Mouse (Mus musculus): ENCODE data around the gene Rarg. TPM values are rescaled to one million over a fixed set of nuclear protein-coding genes. Genes with fewer than 3 reads are reported as not detected.

The Rarg gene
- total RNA-seq, 2 experiments from 2014 or later = 1.5 to 5.2 TPM

- no peak for ATAC-seq (replicated peaks; ENCODE audit: low FRiP score, poor library complexity, severe bottlenecking)
Measured at GRCm38 (mm10) chr15:102258581-102259253, 1.4 kb upstream of the Rarg start.

- no peak for ATAC-seq (replicated peaks; ENCODE audit: low FRiP score, poor library complexity, severe bottlenecking)
Measured at GRCm38 (mm10) chr15:102258076-102258470, 756 bp upstream of the Rarg start.

GRCm38 (mm10) chr15:102256431-102257201 lies 701 bp downstream of the Rarg start:
- ATAC-seq (replicated peaks; ENCODE audit: low FRiP score, poor library complexity, severe bottlenecking) = no peak

GRCm38 (mm10) chr15:102255547-102256255 lies 1.6 kb downstream of the Rarg start:
- ATAC-seq (replicated peaks; ENCODE audit: low FRiP score, poor library complexity, severe bottlenecking) = no peak

- no peak for ATAC-seq (replicated peaks; ENCODE audit: low FRiP score, poor library complexity, severe bottlenecking)
Measured at GRCm38 (mm10) chr15:102250521-102250920, 6.8 kb downstream of the Rarg start.

GRCm38 (mm10) chr15:102249967-102250366 lies 7.3 kb downstream of the Rarg start:
- no peak for ATAC-seq (replicated peaks; ENCODE audit: low FRiP score, poor library complexity, severe bottlenecking)

- ATAC-seq (replicated peaks; ENCODE audit: low FRiP score, poor library complexity, severe bottlenecking) = no peak
Measured at GRCm38 (mm10) chr15:102249251-102249691, 8.0 kb downstream of the Rarg start.

- no peak for ATAC-seq (replicated peaks; ENCODE audit: low FRiP score, poor library complexity, severe bottlenecking)
Measured at GRCm38 (mm10) chr15:102248812-102249191, 8.5 kb downstream of the Rarg start.

GRCm38 (mm10) chr15:102248131-102248811 lies 9.0 kb downstream of the Rarg start:
- no peak for ATAC-seq (replicated peaks; ENCODE audit: low FRiP score, poor library complexity, severe bottlenecking)

- no peak for ATAC-seq (replicated peaks; ENCODE audit: low FRiP score, poor library complexity, severe bottlenecking)
Measured at GRCm38 (mm10) chr15:102247252-102248130, 9.8 kb downstream of the Rarg start.

GRCm38 (mm10) chr15:102246866-102247251 lies 10.5 kb downstream of the Rarg start:
- no peak for ATAC-seq (replicated peaks; ENCODE audit: low FRiP score, poor library complexity, severe bottlenecking)

- ATAC-seq (replicated peaks; ENCODE audit: low FRiP score, poor library complexity, severe bottlenecking) = no peak
Measured at GRCm38 (mm10) chr15:102245891-102246741, 11.2 kb downstream of the Rarg start.

GRCm38 (mm10) chr15:102245461-102245881 lies 11.8 kb downstream of the Rarg start:
- ATAC-seq (replicated peaks; ENCODE audit: low FRiP score, poor library complexity, severe bottlenecking) = no peak

- no peak for ATAC-seq (replicated peaks; ENCODE audit: low FRiP score, poor library complexity, severe bottlenecking)
Measured at GRCm38 (mm10) chr15:102244306-102245191, 12.8 kb downstream of the Rarg start.

GRCm38 (mm10) chr15:102243229-102244190 lies 13.8 kb downstream of the Rarg start:
- no peak for ATAC-seq (replicated peaks; ENCODE audit: low FRiP score, poor library complexity, severe bottlenecking)
